Mouse (Mus musculus) adrenal gland, postnatal 36 days (tissue): ENCODE measurements around the gene Pde6g. TPM values are rescaled to one million over a fixed set of nuclear protein-coding genes. Genes with fewer than 3 reads are reported as not detected.

Source experiments
- DNase-seq, 2 experiments: peaks; one replicate each; pipeline ENCODE4 v3.0.0; 2021; ENCODE audit warnings: mixed read lengths in 1 of 2
- total RNA-seq, 2 experiments: library from RNA; stranded (reverse); gene quantifications; 2 replicates each; pipeline ENCODE4 v1.2.3; 2021

Gene Pde6g
- total RNA-seq, 2 experiments from 2014 or later = 0.53 to 0.66 TPM

- DNase-seq = peak; percentile 95 to 96
These were observed 13.9 kb upstream of the Pde6g start, which contains the start of gene Arl16 for GRCm38 (mm10) chr11:120467051-120467735. TSS of gene Arl16 (minus strand) at chr11:120467607.

GRCm38 (mm10) chr11:120465521-120465920 lies 12.2 kb upstream of the Pde6g start:
- DNase-seq = no peak

- DNase-seq = no peak
These were observed 11.1 kb upstream of the Pde6g start for GRCm38 (mm10) chr11:120464365-120464764.

- no peak for DNase-seq
These were observed 10.2 kb upstream of the Pde6g start for GRCm38 (mm10) chr11:120463536-120463935.

GRCm38 (mm10) chr11:120458847-120459597 lies 5.7 kb upstream of the Pde6g start:
- DNase-seq = no peak

GRCm38 (mm10) chr11:120457772-120458751 lies 4.8 kb upstream of the Pde6g start, which contains the start of the genes Oxld1 and Ccdc137:
TSS of gene Oxld1 (minus strand) at chr11:120458068.
TSS of gene Ccdc137 (plus strand) at chr11:120458115.
- DNase-seq = peak; percentile 84 to 87

- no peak for DNase-seq
These were observed 4.1 kb upstream of the Pde6g start for GRCm38 (mm10) chr11:120457370-120457769.

GRCm38 (mm10) chr11:120455413-120455812 lies 2.1 kb upstream of the Pde6g start:
- no peak for DNase-seq

- DNase-seq = no peak
These were observed 1.7 kb upstream of the Pde6g start for GRCm38 (mm10) chr11:120454965-120455364.

- DNase-seq = no peak
These were observed 1.1 kb downstream of the Pde6g start for GRCm38 (mm10) chr11:120452246-120452645.

- no peak for DNase-seq
These were observed 6.1 kb downstream of the Pde6g start for GRCm38 (mm10) chr11:120447179-120447578.

- no peak for DNase-seq
These were observed 7.8 kb downstream of the Pde6g start for GRCm38 (mm10) chr11:120445475-120445874.

GRCm38 (mm10) chr11:120444106-120444505 lies 9.2 kb downstream of the Pde6g start:
- DNase-seq = no peak

GRCm38 (mm10) chr11:120442765-120443280 lies 10.5 kb downstream of the Pde6g start:
- DNase-seq = no peak

GRCm38 (mm10) chr11:120442344-120442743 lies 11.0 kb downstream of the Pde6g start, which contains the start of gene Tspan10:
TSS of gene Tspan10 (plus strand) at chr11:120442644.
- no peak for DNase-seq

GRCm38 (mm10) chr11:120437857-120438385 lies 15.4 kb downstream of the Pde6g start:
- no peak for DNase-seq

GRCm38 (mm10) chr11:120437152-120437856 lies 16.0 kb downstream of the Pde6g start, which contains the start of gene Nploc4:
TSS of gene Nploc4 (minus strand) at chr11:120437708.
- peak; percentile 91 to 92 for DNase-seq

GRCm38 (mm10) chr11:120426727-120427126 lies 26.6 kb downstream of the Pde6g start:
- DNase-seq = no peak

GRCm38 (mm10) chr11:120423569-120424295 lies 29.6 kb downstream of the Pde6g start:
- DNase-seq = peak; percentile 69 to 79
